Mouse (Mus musculus) kidney, postnatal 14 days (tissue): ENCODE results near the gene Egfl6.

Experiments
- DNase-seq: peaks from one replicate; pipeline ENCODE4 v3.0.0; 2022; ENCODE audit warnings: mixed read lengths

Egfl6 gene

GRCm38 (mm10) chrX:166515923-166516322 lies 69.6 kb downstream of the Egfl6 start:
- DNase-seq: no peak

- DNase-seq: peak; percentile 48
Observed at GRCm38 (mm10) chrX:166514035-166514434, 71.5 kb downstream of the Egfl6 start.

GRCm38 (mm10) chrX:166512071-166512470 lies 73.4 kb downstream of the Egfl6 start:
- DNase-seq: no peak

GRCm38 (mm10) chrX:166511107-166511506 lies 74.4 kb downstream of the Egfl6 start:
- DNase-seq: no peak

- DNase-seq: peak; percentile 95
Observed at GRCm38 (mm10) chrX:166509761-166510738, 75.5 kb downstream of the Egfl6 start.

- no peak for DNase-seq
Observed at GRCm38 (mm10) chrX:166504421-166504820, 81.1 kb downstream of the Egfl6 start.

- no peak for DNase-seq
Observed at GRCm38 (mm10) chrX:166499496-166500190, 85.9 kb downstream of the Egfl6 start.

GRCm38 (mm10) chrX:166497771-166498170 lies 87.7 kb downstream of the Egfl6 start:
- DNase-seq: no peak

GRCm38 (mm10) chrX:166495052-166495451 lies 90.5 kb downstream of the Egfl6 start:
- no peak for DNase-seq

GRCm38 (mm10) chrX:166479365-166479983 lies 106.0 kb downstream of the Egfl6 start, which contains the start of gene Rab9:
Gene Rab9 (minus strand): TSS chrX:166479867.
- peak; percentile 95 for DNase-seq

GRCm38 (mm10) chrX:166478631-166479364 lies 106.7 kb downstream of the Egfl6 start:
- DNase-seq: peak; percentile 28

GRCm38 (mm10) chrX:166477393-166477792 lies 108.1 kb downstream of the Egfl6 start:
- DNase-seq: peak; percentile 17
